Mouse (Mus musculus): Measurements from ENCODE around the gene Polr3h. TPM values are rescaled to one million over a fixed set of nuclear protein-coding genes. Genes with fewer than 3 reads are reported as not detected.

Polr3h gene
- 2.7 and 3.4 TPM in 2 replicates for total RNA-seq (2023)

DNA sequence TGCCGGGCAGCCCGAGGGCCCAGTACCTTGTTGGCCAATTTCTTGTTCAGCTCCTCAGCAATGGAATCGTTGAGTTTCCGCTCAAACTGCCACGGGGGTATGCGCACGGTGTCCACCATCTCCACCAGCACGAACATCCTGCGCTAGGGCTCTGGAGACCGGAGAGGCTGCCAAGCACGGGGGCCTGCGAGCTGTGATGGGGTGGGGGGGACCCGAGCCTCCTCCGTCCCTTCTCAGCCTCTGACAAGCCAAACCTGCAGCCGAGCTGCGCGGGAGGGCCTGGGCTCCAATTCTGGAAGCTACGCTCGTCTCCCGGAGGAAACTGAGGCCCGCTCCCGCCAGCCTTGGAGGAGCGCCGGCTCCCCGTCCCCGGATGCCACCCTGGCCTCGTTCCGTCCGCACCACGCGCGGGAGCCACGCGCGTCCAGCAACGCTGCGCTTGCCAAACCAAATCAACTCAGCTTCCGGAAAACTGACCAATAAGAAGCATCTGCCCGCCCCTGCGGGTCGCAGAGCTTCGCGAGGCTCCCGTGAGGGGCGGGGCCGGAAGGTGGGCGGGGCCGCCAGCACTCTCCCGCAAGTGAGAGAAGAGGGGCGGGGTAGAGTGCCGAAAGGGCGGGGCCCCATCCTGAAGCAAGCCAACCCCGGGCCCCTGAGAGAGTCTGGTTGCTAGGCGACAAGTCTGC is at the start of gene Polr3h:
Polr3h (minus strand) TSS at position 481 of the 686 bp plus-strand sequence.

DNA sequence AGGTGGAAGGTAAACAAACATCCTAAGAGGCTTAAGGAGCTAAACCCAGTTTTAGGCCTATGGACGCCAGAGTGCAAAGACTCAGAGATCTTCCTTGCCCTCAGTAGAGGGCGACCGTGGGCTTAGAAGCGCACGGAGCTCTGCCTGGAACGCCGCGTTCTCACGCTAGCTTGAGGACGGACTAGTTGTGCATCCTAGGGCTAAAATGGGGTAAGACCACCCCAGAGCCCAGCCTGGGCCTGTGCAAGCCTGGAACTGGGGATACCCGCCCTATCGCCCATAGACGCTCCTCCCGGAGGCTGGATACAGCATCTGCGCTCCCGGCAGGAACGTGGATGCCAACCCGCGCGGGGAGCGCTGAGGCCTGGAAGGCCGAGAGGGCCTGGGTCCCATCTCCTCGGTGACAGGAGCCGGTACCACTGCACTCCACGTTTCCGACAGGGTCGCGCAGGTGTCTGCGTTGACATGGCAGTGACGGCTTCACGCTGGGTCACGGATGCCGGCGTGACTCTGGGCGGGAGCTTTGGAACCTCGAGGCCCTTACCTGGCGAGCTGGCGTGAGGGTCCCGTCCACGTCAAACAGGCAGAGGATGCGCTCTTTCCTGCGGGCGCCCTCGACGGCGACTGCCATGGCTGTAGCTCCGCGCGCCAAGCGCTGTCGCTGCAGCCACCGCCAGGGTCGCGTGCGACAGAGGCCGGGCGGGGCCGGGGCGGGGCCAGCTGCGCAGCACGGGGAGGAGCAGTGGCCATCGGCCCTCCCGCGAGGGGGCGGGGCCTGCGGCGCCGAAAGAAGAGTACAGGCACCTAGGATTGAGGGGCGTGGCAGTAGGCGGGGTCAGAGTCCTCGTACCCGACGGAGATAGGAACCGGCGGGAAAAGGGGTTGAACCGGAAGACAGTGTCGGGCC is 34.4 kb upstream of the Polr3h start, which contains the start of gene Pmm1:
Pmm1 (minus strand) TSS at position 760 of the 907 bp plus-strand sequence.

GRCm38 (mm10) chr15:81936679-81937078 is 10.6 kb upstream of the Polr3h start, which contains the start of gene Csdc2:
Gene Csdc2, plus strand, starts transcription at chr15:81936759.

GRCm38 (mm10) chr15:81872262-81873136 is 53.5 kb downstream of the Polr3h start, which contains the start of gene Aco2:
Gene Aco2, plus strand, starts transcription at chr15:81872309.

DNA sequence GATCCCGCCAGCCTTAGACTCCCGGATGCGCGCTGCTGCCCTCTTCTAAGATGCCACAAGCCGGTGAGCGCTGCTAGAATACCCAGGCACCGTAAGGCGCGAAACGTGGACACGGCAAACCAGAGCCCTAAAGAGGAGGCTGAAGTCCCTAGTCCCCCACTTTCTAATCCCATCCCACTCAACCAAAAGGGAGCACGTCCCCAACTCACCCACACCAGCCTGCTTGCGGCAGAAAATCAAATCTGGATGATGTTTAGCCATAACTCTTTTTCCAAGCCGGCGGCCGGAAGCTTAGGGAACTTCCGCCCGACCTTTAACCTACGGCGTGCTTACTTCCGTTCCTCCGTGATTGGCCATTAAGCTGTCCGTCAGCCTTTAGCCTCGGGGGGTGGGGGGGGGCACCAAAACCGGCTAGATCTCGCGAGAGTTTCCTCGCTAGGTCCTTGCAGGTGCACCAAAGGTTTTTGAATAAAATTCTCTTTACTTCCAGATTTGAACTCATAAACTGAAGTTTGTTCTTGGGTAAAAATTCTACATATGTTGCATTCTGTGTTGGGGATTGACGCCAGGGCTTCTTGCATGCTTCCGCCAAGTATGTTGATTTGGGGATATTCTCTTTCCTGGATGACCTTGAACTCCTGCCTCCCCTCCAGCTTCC is 54.3 kb downstream of the Polr3h start, which contains the start of gene Phf5a:
Phf5a (minus strand) TSS at position 308 of the 658 bp plus-strand sequence.

GRCm38 (mm10) chr15:81858517-81859329 is 67.3 kb downstream of the Polr3h start, which contains the start of gene Tob2:
Gene Tob2, minus strand, starts transcription at chr15:81858796.

Other genes with a start within 250 kb of the Polr3h start
- gene Chadl, start 229.0 kb downstream of the Polr3h start, total RNA-seq (2023), result not detected in 2 replicates
- 6.4 and 8.2 TPM in 2 replicates for gene Zc3h7b, start 181.2 kb downstream of the Polr3h start, total RNA-seq (2023)
- gene Rangap1, start 180.7 kb downstream of the Polr3h start, total RNA-seq (2023), result 47.7 and 66.0 TPM in 2 replicates
- gene Tef, start 123.8 kb downstream of the Polr3h start, total RNA-seq (2023), result 5.1 and 7.4 TPM in 2 replicates
- gene Tob2, start 67.4 kb downstream of the Polr3h start, total RNA-seq (2023), result 46.7 and 52.8 TPM in 2 replicates
- 47.6 and 51.9 TPM in 2 replicates for gene Phf5a, start 54.3 kb downstream of the Polr3h start, total RNA-seq (2023)
- 86.1 and 88.3 TPM in 2 replicates for gene Aco2, start 53.9 kb downstream of the Polr3h start, total RNA-seq (2023)
- gene Csdc2, start 10.5 kb upstream of the Polr3h start, total RNA-seq (2023), result not detected in 2 replicates
- gene Pmm1, start 34.7 kb upstream of the Polr3h start, total RNA-seq (2023), result 30.3 and 34.9 TPM in 2 replicates
- gene 1700029P11Rik, start 54.3 kb upstream of the Polr3h start, total RNA-seq (2023), result not detected in 2 replicates
- gene Xrcc6, start 61.6 kb upstream of the Polr3h start, total RNA-seq (2023), result 15.6 and 15.7 TPM in 2 replicates
- 19.1 and 24.3 TPM in 2 replicates for gene Desi1, start 107.6 kb upstream of the Polr3h start, total RNA-seq (2023)
- gene Snu13, start 121.4 kb upstream of the Polr3h start, total RNA-seq (2023), result 37.9 and 39.5 TPM in 2 replicates
- gene 4930407I10Rik, start 132.9 kb upstream of the Polr3h start, total RNA-seq (2023), result not detected in 2 replicates
- gene Mei1, start 143.8 kb upstream of the Polr3h start, total RNA-seq (2023), result not detected in 2 replicates
- 10.6 and 19.5 TPM in 2 replicates for gene Ccdc134, start 201.7 kb upstream of the Polr3h start, total RNA-seq (2023)
- gene Srebf2, start 220.9 kb upstream of the Polr3h start, total RNA-seq (2023), result 71.2 and 99.3 TPM in 2 replicates